Mouse (Mus musculus) neural tube, embryonic 14.5 days (tissue): Measurements from ENCODE around the gene Cdk5r2. TPM values are rescaled to one million over a fixed set of nuclear protein-coding genes. Genes with fewer than 3 reads are reported as not detected.

Source experiments
- ATAC-seq: fragments of 200-750 bp; cut with Nextera tagmentation; 2 replicates; pipeline ENCODE4 v1.8.0; 2017; ENCODE audit warnings: low read depth, mild to moderate bottlenecking, moderate TSS enrichment, moderate library complexity
- H3K27ac ChIP-seq: fragments of 300-500 bp; sonication (generic); 2 replicates; pipeline ENCODE4 v1.5.1; 2014; ENCODE audit warnings: low read depth, mild to moderate bottlenecking, control low read depth, low read length, moderate library complexity, mixed read lengths
- H3K27me3 ChIP-seq: fragments of 300-500 bp; sonication (generic); 2 replicates; pipeline ENCODE4 v1.6.1; 2014; ENCODE audit warnings: low read length; ENCODE audit not compliant: control insufficient read depth, insufficient read depth
- H3K36me3 ChIP-seq: fragments of 300-500 bp; sonication (generic); 2 replicates; pipeline ENCODE4 v1.6.1; 2014; ENCODE audit warnings: low read length, mixed read lengths; ENCODE audit not compliant: control insufficient read depth, insufficient read depth
- H3K4me1 ChIP-seq: fragments of 300-500 bp; sonication (generic); 2 replicates; pipeline ENCODE4 v1.6.1; 2014; ENCODE audit warnings: low read length; ENCODE audit not compliant: control insufficient read depth, insufficient read depth
- H3K4me2 ChIP-seq: fragments of 300-500 bp; sonication (generic); 2 replicates; pipeline ENCODE4 v1.6.1; 2014; ENCODE audit warnings: mild to moderate bottlenecking, low read depth, low read length, control low read depth
- H3K4me3 ChIP-seq: fragments of 300-500 bp; sonication (generic); 2 replicates; pipeline ENCODE4 v1.5.1; 2014; ENCODE audit warnings: low read depth, low read length, control low read depth, mixed read lengths
- H3K9ac ChIP-seq: fragments of 300-500 bp; sonication (generic); replicated peaks from 2 replicates; pipeline ENCODE4 v1.6.1; 2014; ENCODE audit warnings: low read depth, mild to moderate bottlenecking, control low read depth, low read length, mixed read lengths
- H3K9me3 ChIP-seq: fragments of 300-500 bp; sonication (generic); 2 replicates; pipeline ENCODE4 v1.6.1; 2016; ENCODE audit warnings: low read length; ENCODE audit not compliant: control insufficient read depth
- WGBS: fragments of 180-500 bp; shearing (Covaris S2); extraction: QIAGEN DNeasy Blood & Tissue Kit; methylation state at CpG from one replicate; pipeline ENCODE4 v1.1.7; 2014; 5-methylcytosine and 5-hydroxymethylcytosine counted together
- polyA plus RNA-seq: library from polyadenylated mRNA; unstranded; fragments of >200 nt; fragmentation: Nextera tagmentation; extraction: Ambion mirVana; gene quantifications from 2 replicates; pipeline ENCODE4 v1.2.1, GENCODE M21; 2014

The Cdk5r2 gene
- polyA plus RNA-seq, 1 experiment from 2014 or later: 19.6 TPM

DNA sequence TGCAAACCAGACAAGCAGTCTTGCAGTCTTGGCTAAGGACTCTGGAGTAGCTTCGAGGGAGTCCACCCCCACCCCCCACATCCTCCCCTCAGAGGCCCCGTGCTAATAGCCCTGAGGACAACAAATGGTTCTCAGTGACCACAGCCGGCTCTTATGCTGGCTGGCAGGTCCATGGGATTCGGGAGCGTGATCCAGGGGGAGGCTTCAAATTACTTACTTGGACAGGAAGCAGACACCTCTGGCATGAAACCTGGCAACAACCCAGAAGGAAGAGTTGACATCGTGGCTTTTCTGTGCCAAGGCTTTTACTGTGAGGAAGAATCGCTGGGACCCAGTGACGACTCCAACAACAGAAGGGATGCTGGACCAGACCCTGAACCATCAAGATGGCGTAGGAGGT is 8.4 kb upstream of the Cdk5r2 start:
- Histone ChIP-seq H3K36me3 (no peaks in the 10 kb centered on the region), H3K27me3 (no peaks in the 10 kb centered on the region), H3K4me3 (no peak overlapping the region), H3K9me3 (no peaks in the 10 kb centered on the region), H3K4me1 (no peaks in the 10 kb centered on the region), H3K9ac (no peak overlapping the region), H3K4me2 (no peak overlapping the region), H3K27ac (no peak overlapping the region)
- WGBS: 48% methylated on average over 9 of the region's 9 CpGs
- no peak for ATAC-seq

DNA sequence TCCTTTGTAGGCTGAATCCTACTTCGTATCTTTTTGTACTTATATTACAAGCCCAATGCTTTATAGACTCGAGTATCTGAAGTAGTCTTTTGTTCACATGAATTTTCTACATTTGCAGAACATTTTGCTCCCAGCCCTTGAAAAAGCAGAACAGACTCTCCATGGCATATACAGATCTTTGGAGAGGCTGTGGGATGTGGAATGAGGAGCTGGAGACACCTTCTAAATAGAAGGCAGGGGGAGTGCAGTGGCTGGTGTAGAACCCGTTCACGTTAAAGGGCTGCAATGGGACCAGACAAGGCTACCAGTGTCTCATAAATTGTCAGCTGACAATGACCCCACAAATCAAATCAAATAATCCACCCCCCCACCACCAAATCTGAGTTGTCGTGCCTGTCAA is 5.8 kb upstream of the Cdk5r2 start:
- WGBS: 32% methylated on average over 5 of the region's 5 CpGs
- no peak for ATAC-seq
- Histone ChIP-seq H3K36me3 (no peaks in the 10 kb centered on the region), H3K4me1 (peaks cover under 1% of the 10 kb centered on the region; the same call in 1 of the 2 replicates), H3K27ac (no peak overlapping the region), H3K4me3 (no peak overlapping the region), H3K9me3 (no peaks in the 10 kb centered on the region), H3K4me2 (no peak overlapping the region), H3K9ac (no peak overlapping the region), H3K27me3 (no peaks in the 10 kb centered on the region)

- Histone ChIP-seq H3K4me3 (no peak overlapping the region), H3K36me3 (no peaks in the 10 kb centered on the region), H3K9me3 (no peaks in the 10 kb centered on the region), H3K4me1 (peaks cover 6% of the 10 kb centered on the region; the same call in 1 of the 2 replicates), H3K4me2 (no peak overlapping the region), H3K27ac (no peak overlapping the region), H3K27me3 (peaks cover 3% of the 10 kb centered on the region; the same call in 1 of the 2 replicates), H3K9ac (no peak overlapping the region)
- WGBS: 36% methylated on average over 6 of the region's 6 CpGs
- no peak for ATAC-seq
Observed at GRCm38 (mm10) chr1:74850251-74850650, 4.5 kb upstream of the Cdk5r2 start.

DNA sequence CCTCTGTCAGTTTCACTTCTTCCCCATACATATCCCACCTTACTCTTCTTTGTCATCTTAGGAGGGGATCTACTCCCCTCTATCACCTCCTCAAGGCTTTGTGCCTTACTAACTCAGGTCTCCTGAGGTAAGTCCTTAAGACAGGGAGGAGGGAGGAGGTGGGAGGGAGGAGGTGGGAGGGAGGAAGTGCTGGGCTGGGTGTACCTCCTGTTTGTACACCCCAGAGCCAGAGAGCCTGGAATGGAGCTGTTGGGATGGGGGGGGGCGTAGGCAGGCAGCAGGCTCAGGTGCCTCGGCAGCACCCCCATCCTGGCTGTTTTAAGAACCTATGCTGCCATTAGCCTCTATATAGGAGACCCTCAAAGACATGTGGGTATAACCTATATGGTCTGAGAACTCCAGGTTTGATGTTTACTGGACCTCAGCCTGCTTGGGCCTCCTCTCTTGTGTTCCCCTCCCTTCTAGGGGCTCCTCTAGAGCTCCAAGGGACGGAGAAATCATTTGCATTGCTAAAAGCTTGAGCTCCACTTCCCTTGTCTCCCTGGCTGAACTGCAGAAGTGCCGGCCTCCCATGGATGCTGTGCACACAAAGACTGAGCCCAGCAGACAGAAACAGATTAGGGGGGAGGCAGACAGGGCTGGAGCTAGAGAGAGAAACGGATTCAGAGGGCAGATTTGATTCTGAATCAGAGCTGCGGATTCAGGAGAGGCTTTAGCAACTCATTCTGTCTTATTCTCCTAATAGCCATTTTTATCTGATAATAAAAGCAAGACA is 3.5 kb upstream of the Cdk5r2 start:
- H3K9ac ChIP-seq: no peak overlapping the region

GRCm38 (mm10) chr1:74855156-74855555 is 422 bp downstream of the Cdk5r2 start:
- Histone ChIP-seq H3K36me3 (no peaks in the 10 kb centered on the region), H3K4me3 (peak overlapping the region; percentile 94), H3K9ac (peak overlapping the region; percentile 93), H3K4me1 (peaks cover 26% of the 10 kb centered on the region), H3K27me3 (peaks cover 11% of the 10 kb centered on the region; the same call in 1 of the 2 replicates), H3K27ac (peak overlapping the region; percentile 85), H3K9me3 (no peaks in the 10 kb centered on the region), H3K4me2 (peak overlapping the region; percentile 83)
- ATAC-seq: no peak
- under 1% methylated on average over 41 of the region's 48 CpGs for WGBS

More for the DNA sequence above, 3.5 kb upstream of the Cdk5r2 start:
- WGBS: 21% methylated on average over 6 of the region's 6 CpGs
- ATAC-seq: no peak
- Histone ChIP-seq H3K4me3 (no peak overlapping the region), H3K27me3 (peaks cover 8% of the 10 kb centered on the region; the same call in 1 of the 2 replicates), H3K4me1 (peaks cover 6% of the 10 kb centered on the region; the same call in 1 of the 2 replicates), H3K27ac (no peak overlapping the region), H3K36me3 (no peaks in the 10 kb centered on the region), H3K9me3 (no peaks in the 10 kb centered on the region), H3K4me2 (no peak overlapping the region)

GRCm38 (mm10) chr1:74855651-74856438 is 1.1 kb downstream of the Cdk5r2 start:
- H3K27me3 ChIP-seq: peaks cover 11% of the 10 kb centered on the region; the same call in 1 of the 2 replicates
- under 1% methylated on average over 74 of the region's 74 CpGs for WGBS
- H3K9me3 ChIP-seq: no peaks in the 10 kb centered on the region
- H3K9ac ChIP-seq: peak overlapping the region; percentile 93
- peak overlapping the region; percentile 94 for H3K4me3 ChIP-seq
- peak overlapping the region; percentile 85 for H3K27ac ChIP-seq
- no peaks in the 10 kb centered on the region for H3K36me3 ChIP-seq
- ATAC-seq: no peak
- H3K4me2 ChIP-seq: peak overlapping the region; percentile 83
- peaks cover 26% of the 10 kb centered on the region for H3K4me1 ChIP-seq

- under 1% methylated on average over 11 of the region's 11 CpGs for WGBS
- Histone ChIP-seq H3K9me3 (no peaks in the 10 kb centered on the region), H3K9ac (peak overlapping the region; percentile 93), H3K36me3 (no peaks in the 10 kb centered on the region), H3K4me1 (peaks cover 26% of the 10 kb centered on the region), H3K4me3 (peak overlapping the region; percentile 94), H3K27ac (peak overlapping the region; percentile 85; the same call in 1 of the 2 replicates), H3K27me3 (peaks cover 11% of the 10 kb centered on the region; the same call in 1 of the 2 replicates), H3K4me2 (peak overlapping the region; percentile 83)
- no peak for ATAC-seq
Observed at GRCm38 (mm10) chr1:74856439-74856720, 1.6 kb downstream of the Cdk5r2 start.

DNA sequence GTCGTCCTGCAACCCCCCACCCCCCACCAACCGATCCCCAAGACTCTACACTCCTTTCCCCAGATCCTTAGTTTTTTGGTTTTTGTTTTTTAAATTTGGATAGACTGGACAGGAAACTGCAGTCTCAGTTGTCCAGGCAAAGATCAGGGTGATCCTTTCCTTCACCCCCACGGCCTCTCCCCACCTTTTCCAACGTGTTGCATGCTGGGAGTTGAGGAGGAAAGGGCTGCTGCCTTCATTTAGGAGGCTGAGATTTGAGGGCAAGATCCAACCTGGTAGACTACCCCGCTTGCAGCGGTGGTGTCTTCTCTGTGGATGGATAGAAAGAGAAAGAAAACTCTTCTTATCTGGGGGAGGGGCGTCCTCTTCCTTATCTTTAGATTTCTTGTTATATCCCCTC is 2.1 kb downstream of the Cdk5r2 start:
- no peaks in the 10 kb centered on the region for H3K9me3 ChIP-seq
- peaks cover 26% of the 10 kb centered on the region for H3K4me1 ChIP-seq
- no peak for ATAC-seq
- peaks cover 11% of the 10 kb centered on the region; the same call in 1 of the 2 replicates for H3K27me3 ChIP-seq
- H3K4me3 ChIP-seq: peak overlapping the region; percentile 94
- no peak overlapping the region for H3K27ac ChIP-seq
- peak overlapping the region; percentile 83 for H3K4me2 ChIP-seq
- 5% methylated on average over 7 of the region's 7 CpGs for WGBS
- H3K9ac ChIP-seq: peak overlapping the region; percentile 93
- H3K36me3 ChIP-seq: no peaks in the 10 kb centered on the region

DNA sequence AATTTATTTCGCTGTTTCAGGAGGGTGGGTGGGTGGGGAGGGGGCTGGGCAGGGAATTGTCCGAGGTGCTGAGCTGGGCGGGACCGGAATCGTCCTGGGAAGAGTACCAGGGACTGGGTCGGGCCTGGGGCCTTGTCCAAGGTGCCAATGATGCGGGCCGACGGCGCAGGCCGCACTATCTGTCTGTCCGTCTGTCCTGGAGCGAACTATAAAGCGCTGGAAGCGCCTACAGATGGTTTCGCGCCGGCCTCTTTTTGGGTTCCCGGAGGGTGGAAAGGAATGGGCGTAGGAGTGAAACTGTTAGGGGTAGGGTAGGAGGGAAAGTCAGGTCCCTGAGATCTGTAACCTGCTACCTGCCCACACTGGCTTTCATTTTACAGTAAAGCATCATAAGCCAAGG is 2.5 kb downstream of the Cdk5r2 start:
- Histone ChIP-seq H3K4me2 (peak overlapping the region; percentile 83), H3K27me3 (peaks cover 11% of the 10 kb centered on the region; the same call in 1 of the 2 replicates), H3K9me3 (no peaks in the 10 kb centered on the region), H3K36me3 (no peaks in the 10 kb centered on the region), H3K27ac (no peak overlapping the region), H3K9ac (peak overlapping the region; percentile 93), H3K4me3 (peak overlapping the region; percentile 94), H3K4me1 (peaks cover 26% of the 10 kb centered on the region)
- WGBS: 3% methylated on average over 20 of the region's 20 CpGs
- ATAC-seq: no peak
